Mouse (Mus musculus) stomach, postnatal 0 days (tissue): Measurements from ENCODE around the gene C9orf72. TPM values are rescaled to one million over a fixed set of nuclear protein-coding genes. Genes with fewer than 3 reads are reported as not detected.

Experiments
- ATAC-seq: fragments of 200-750 bp; cut with Nextera tagmentation; 2 replicates; pipeline ENCODE4 v1.8.0; 2017; ENCODE audit not compliant: low FRiP score, low TSS enrichment
- DNase-seq: peaks from one replicate; pipeline ENCODE4 v3.0.0-alpha.2; 2016; ENCODE audit warnings: low spot score
- H3K27ac ChIP-seq: fragments of 300-500 bp; sonication (generic); replicated peaks from 2 replicates; pipeline ENCODE4 v1.5.1; 2014; ENCODE audit warnings: mild to moderate bottlenecking, control low read depth
- H3K27me3 ChIP-seq: fragments of 300-500 bp; sonication (generic); 2 replicates; pipeline ENCODE4 v1.6.1; 2014; ENCODE audit warnings: low read length; ENCODE audit not compliant: control insufficient read depth, insufficient read depth
- H3K36me3 ChIP-seq: fragments of 300-500 bp; sonication (generic); 2 replicates; pipeline ENCODE4 v1.6.1; 2014; ENCODE audit warnings: low read length, mixed read lengths; ENCODE audit not compliant: control insufficient read depth, insufficient read depth
- H3K4me1 ChIP-seq: fragments of 300-500 bp; sonication (generic); replicated peaks from 2 replicates; pipeline ENCODE4 v1.6.1; 2014; ENCODE audit warnings: antibody characterized with exemption; ENCODE audit not compliant: control insufficient read depth, insufficient read depth
- H3K4me2 ChIP-seq: fragments of 300-500 bp; sonication (generic); replicated peaks from 2 replicates; pipeline ENCODE4 v1.6.1; 2014; ENCODE audit warnings: low read depth, mild to moderate bottlenecking, control low read depth, moderate library complexity
- H3K4me3 ChIP-seq: fragments of 300-500 bp; sonication (generic); 2 replicates; pipeline ENCODE4 v1.5.1; 2014; ENCODE audit warnings: low read depth, low read length, control low read depth
- H3K9ac ChIP-seq: fragments of 300-500 bp; sonication (generic); 2 replicates; pipeline ENCODE4 v1.6.1; 2014; ENCODE audit warnings: mild to moderate bottlenecking, low read length, control low read depth, mixed read lengths
- H3K9me3 ChIP-seq: fragments of 300-500 bp; sonication (generic); 2 replicates; pipeline ENCODE4 v1.6.1; 2016; ENCODE audit warnings: low read length; ENCODE audit not compliant: control insufficient read depth
- CTCF ChIP-seq: IDR thresholded peaks from 2 replicates; pipeline ENCODE4 v1.5.1; 2016; ENCODE audit warnings: antibody characterized with exemption, low read depth, mild to moderate bottlenecking, moderate library complexity
- EP300 ChIP-seq: optimal IDR thresholded peaks from 2 replicates; pipeline ENCODE3; 2016; ENCODE audit warnings: antibody characterized with exemption
- WGBS: fragments of 180-500 bp; shearing (Covaris S2); extraction: QIAGEN DNeasy Blood & Tissue Kit; methylation state at CpG from one replicate; pipeline ENCODE4 v1.1.7; 2014; 5-methylcytosine and 5-hydroxymethylcytosine counted together
- polyA plus RNA-seq: library from polyadenylated mRNA; unstranded; fragments of >200 nt; fragmentation: Nextera tagmentation; extraction: Ambion mirVana; gene quantifications from 2 replicates; pipeline ENCODE4 v1.2.1, GENCODE M21; 2015

C9orf72 gene
- polyA plus RNA-seq, 1 experiment from 2014 or later, result 7.2 TPM

DNA sequence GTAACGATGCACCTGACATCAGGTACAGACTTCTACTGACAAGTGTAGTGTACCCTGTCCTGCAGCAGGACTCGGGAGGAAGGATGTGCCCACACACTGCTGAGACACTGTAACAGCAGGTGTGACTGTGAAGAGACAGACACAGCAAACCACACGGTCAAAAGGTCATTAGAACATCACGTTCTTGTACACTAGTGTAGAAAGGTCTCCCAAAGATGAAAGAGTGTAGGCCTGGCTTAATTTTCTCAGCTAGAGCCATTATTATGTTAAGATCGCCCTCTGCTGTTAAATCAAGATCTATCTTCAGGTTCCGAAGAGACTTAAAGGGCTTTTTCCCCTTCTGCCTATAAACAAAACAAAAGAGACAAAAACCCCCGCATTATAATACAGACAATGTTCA, 33.2 kb downstream of the C9orf72 start:
- no peak overlapping the region for H3K9ac ChIP-seq
- DNase-seq, result no peak
- WGBS, result 44% methylated on average over 7 of the region's 7 CpGs
- H3K9me3 ChIP-seq, result no peaks in the 10 kb centered on the region
- no peaks in the 10 kb centered on the region for H3K4me1 ChIP-seq
- 0 out of 2 replicates have a peak, but pooled peaks cover 2% of the 10 kb centered on the region for H3K36me3 ChIP-seq
- no peak for ATAC-seq
- H3K27ac ChIP-seq, result no peak overlapping the region
- H3K27me3 ChIP-seq, result no peaks in the 10 kb centered on the region
- H3K4me2 ChIP-seq, result no peak overlapping the region
- TF ChIP-seq EP300 (no peak), CTCF (peak; percentile 73)
- no peak overlapping the region for H3K4me3 ChIP-seq

DNA sequence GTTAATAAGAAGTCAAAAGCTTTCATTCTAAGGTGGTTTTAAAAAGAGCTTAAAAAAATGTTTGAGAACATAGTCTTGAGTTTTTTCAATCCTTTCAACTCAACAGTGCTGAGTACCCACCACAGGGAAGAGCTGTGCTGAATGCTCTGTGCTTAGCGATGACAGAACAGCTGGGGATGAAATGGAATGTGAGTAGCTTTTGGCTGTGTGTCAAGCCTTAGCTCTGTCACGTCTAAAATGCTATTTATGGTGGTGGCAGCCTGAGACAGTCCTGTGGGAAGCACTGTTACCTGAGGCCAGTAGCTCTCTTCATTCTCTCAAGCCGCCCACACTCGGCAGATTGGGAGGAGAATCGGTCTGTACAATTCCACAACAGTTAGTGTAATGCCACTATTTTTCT, 36.2 kb downstream of the C9orf72 start:
- no peak overlapping the region for H3K27ac ChIP-seq
- no peak for TF ChIP-seq CTCF
- TF ChIP-seq EP300, result no peak
- no peaks in the 10 kb centered on the region for H3K4me1 ChIP-seq
- DNase-seq (no peak), ATAC-seq (no peak)
- H3K4me3 ChIP-seq, result no peak overlapping the region
- H3K9ac ChIP-seq, result no peak overlapping the region
- H3K36me3 ChIP-seq, result 0 out of 2 replicates have a peak, but pooled peaks cover 2% of the 10 kb centered on the region
- 64% methylated on average over 5 of the region's 5 CpGs for WGBS
- no peaks in the 10 kb centered on the region for H3K9me3 ChIP-seq
- H3K27me3 ChIP-seq, result no peaks in the 10 kb centered on the region
- H3K4me2 ChIP-seq, result no peak overlapping the region

DNA sequence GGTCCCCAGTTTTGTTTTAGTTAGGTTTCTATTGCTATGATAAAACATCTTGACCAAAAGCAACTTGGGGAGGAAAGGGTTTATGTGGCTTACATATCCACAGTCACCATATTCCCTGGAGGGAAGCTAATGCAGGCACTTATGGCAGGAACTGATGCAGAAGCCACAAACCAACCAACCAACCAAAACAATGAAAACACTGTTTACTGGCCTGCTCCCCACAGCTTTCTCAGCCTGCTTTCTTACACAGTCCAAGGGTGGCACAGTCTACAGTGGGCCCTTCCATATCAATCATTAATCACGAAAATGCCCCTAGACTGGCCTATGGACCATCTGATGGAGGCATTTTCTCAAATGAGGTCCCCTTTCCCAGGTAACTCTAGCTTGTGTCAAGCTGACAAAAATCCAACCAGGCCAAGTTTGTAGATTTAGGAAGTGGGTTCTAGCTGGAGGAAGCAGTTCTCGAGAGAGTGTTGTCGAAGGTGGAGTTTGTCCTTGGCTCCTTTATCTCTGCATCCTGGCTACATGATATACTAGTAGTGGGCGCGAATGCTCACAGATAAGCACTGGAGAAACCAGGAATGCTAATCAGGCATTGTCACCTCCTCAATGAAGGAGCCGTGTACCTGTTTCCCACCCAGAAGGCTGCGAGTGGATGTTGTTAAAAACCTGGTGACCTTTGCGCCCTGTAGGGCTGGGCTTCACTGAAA, 38.2 kb downstream of the C9orf72 start:
- H3K27ac ChIP-seq, result no peak overlapping the region
- DNase-seq, result no peak
- no peaks in the 10 kb centered on the region for H3K4me1 ChIP-seq
- H3K4me2 ChIP-seq, result no peak overlapping the region
- no peak overlapping the region for H3K9ac ChIP-seq
- H3K36me3 ChIP-seq, result no peaks in the 10 kb centered on the region
- TF ChIP-seq CTCF (no peak), EP300 (no peak)
- WGBS, result 80% methylated on average over 8 of the region's 8 CpGs
- no peaks in the 10 kb centered on the region for H3K9me3 ChIP-seq
- H3K27me3 ChIP-seq, result no peaks in the 10 kb centered on the region
- no peak overlapping the region for H3K4me3 ChIP-seq
- ATAC-seq, result no peak

DNA sequence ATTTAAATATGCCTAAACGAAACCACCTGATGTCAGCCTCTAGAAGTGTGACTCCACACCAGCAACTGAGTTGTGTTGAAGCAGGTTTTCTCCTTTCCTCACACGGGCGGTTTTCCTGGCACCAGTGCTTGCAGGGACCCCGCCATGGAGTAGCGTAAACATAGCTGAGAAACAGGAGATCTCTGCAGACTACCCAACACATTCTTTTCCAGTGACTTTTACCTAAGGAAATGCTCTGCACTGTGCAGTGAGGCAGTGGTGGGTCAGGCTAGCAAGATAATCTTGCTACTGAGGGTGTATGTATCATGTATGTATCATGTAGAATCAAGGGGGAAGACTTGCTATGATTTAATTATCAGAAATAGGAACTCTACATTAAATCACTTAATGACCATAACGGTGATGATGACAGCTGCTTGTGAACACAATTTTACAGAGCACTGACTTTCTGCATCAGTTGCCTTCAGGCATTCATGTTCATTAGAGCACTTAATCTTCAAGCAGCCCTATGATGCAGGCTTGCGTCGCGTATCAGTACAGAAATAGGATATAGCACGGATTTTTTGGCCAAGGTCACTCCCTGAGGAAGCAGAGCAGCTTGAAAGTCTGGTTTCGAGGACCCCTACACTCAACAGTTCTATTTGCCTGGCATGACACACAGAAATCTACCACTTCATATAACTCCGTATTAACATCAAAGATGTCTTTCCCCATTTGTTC, 47.9 kb downstream of the C9orf72 start:
- H3K4me2 ChIP-seq, result no peak overlapping the region
- no peaks in the 10 kb centered on the region for H3K4me1 ChIP-seq
- ATAC-seq (no peak), DNase-seq (no peak)
- no peak overlapping the region for H3K9ac ChIP-seq
- no peaks in the 10 kb centered on the region for H3K27me3 ChIP-seq
- no peak overlapping the region for H3K4me3 ChIP-seq
- no peak overlapping the region for H3K27ac ChIP-seq
- H3K9me3 ChIP-seq, result no peaks in the 10 kb centered on the region
- TF ChIP-seq CTCF (no peak), EP300 (no peak)
- 75% methylated on average over 12 of the region's 12 CpGs for WGBS
- H3K36me3 ChIP-seq, result no peaks in the 10 kb centered on the region

DNA sequence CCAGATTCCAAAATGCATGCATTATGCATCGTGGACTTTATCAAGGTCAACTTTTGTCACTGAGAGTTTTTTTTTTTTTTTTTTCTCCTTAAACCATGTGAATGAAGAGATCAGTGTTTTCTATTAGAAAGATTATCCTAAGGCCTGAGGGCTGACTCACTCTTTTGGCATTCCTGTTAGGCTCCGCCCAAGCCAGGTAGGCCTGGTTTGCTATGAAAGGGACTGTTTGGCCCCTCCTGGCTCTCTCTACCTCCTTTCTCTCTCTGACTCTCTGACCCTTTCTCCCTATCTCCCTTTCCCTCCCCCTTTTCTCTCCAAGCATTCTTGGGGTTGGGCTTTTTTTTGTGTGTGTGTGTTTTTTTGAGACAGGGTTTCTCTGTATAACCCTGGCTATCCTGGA, 50.4 kb downstream of the C9orf72 start:
- Histone ChIP-seq H3K4me1 (no peaks in the 10 kb centered on the region), H3K4me3 (no peak overlapping the region), H3K9me3 (no peaks in the 10 kb centered on the region), H3K36me3 (no peaks in the 10 kb centered on the region), H3K9ac (no peak overlapping the region), H3K27ac (no peak overlapping the region), H3K27me3 (no peaks in the 10 kb centered on the region), H3K4me2 (no peak overlapping the region)
- ATAC-seq (no peak), DNase-seq (peak; percentile 32)
- 66% methylated on average over 2 of the region's 2 CpGs for WGBS
- TF ChIP-seq EP300 (no peak), CTCF (no peak)

DNA sequence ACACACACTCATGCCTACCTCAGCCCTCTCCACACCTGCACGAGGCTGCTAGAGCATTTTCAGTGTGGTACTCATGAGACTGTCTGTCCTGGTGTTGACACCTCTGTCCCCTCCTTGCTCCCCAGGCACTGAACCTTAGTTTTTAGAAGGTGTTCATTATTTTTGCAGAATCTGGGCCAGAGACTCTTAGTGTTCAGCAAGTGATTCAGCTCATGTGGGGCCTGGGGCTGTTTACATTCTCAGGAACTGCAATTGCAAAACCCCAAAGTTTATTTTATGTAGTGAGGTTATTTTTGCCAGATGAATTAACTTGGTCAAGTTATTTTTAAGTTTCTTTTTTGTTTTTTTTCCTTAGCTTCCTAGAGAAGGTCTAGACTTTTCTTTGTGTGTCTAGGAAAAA, 52.4 kb downstream of the C9orf72 start:
- Histone ChIP-seq H3K4me3 (no peak overlapping the region), H3K36me3 (no peaks in the 10 kb centered on the region), H3K4me1 (peaks cover 6% of the 10 kb centered on the region; the same call in 1 of the 2 replicates), H3K4me2 (no peak overlapping the region), H3K27me3 (no peaks in the 10 kb centered on the region), H3K27ac (no peak overlapping the region), H3K9ac (no peak overlapping the region), H3K9me3 (no peaks in the 10 kb centered on the region)
- WGBS, result 69% methylated on average over 1 of the region's 1 CpGs
- DNase-seq (no peak), ATAC-seq (no peak)
- TF ChIP-seq CTCF (no peak), EP300 (no peak)
